Mouse (Mus musculus): ENCODE data around the gene Itgal.
A peak's percentile ranks its signal among the peaks of the same experiment; 100 is the strongest.
"Not testable (repeated sequence)": the region's sequence is repeated elsewhere in the genome, so short reads cannot be mapped to it uniquely, and the experiment has no call there.

The Itgal gene

GRCm38 (mm10) chr7:127343351-127344019, 47.4 kb downstream of the Itgal start:
- no peak for DNase-seq

GRCm38 (mm10) chr7:127344371-127344770, 48.3 kb downstream of the Itgal start:
- DNase-seq, result no peak

- DNase-seq, result peak; percentile 32
Measured at GRCm38 (mm10) chr7:127345092-127345491, 49.0 kb downstream of the Itgal start.

- DNase-seq, result peak; percentile 86
Measured at GRCm38 (mm10) chr7:127345512-127346325, 49.7 kb downstream of the Itgal start, which contains the start of gene Zfp768. Zfp768 (minus strand) TSS chr7:127345589.

GRCm38 (mm10) chr7:127346676-127347075, 50.6 kb downstream of the Itgal start:
- DNase-seq, result no peak

- no peak for DNase-seq
Measured at GRCm38 (mm10) chr7:127351230-127352004, 55.4 kb downstream of the Itgal start.

GRCm38 (mm10) chr7:127355796-127356195, 59.7 kb downstream of the Itgal start:
- no peak for DNase-seq

- DNase-seq, result no peak
Measured at GRCm38 (mm10) chr7:127357871-127358270, 61.8 kb downstream of the Itgal start.

- DNase-seq, result no peak
Measured at GRCm38 (mm10) chr7:127358472-127358871, 62.4 kb downstream of the Itgal start.

GRCm38 (mm10) chr7:127360265-127360664, 64.2 kb downstream of the Itgal start:
- DNase-seq, result no peak

GRCm38 (mm10) chr7:127361449-127361848, 65.4 kb downstream of the Itgal start:
- DNase-seq, result no peak

GRCm38 (mm10) chr7:127362418-127362817, 66.4 kb downstream of the Itgal start:
- not testable (repeated sequence) for DNase-seq

- DNase-seq, result peak; percentile 41
Measured at GRCm38 (mm10) chr7:127363475-127363921, 67.4 kb downstream of the Itgal start.

- no peak for DNase-seq
Measured at GRCm38 (mm10) chr7:127364166-127364565, 68.1 kb downstream of the Itgal start.

- DNase-seq, result no peak
Measured at GRCm38 (mm10) chr7:127366249-127366648, 70.2 kb downstream of the Itgal start.

- no peak for DNase-seq
Measured at GRCm38 (mm10) chr7:127371213-127371612, 75.2 kb downstream of the Itgal start.

- DNase-seq, result not testable (repeated sequence)
Measured at GRCm38 (mm10) chr7:127371870-127372269, 75.8 kb downstream of the Itgal start.

GRCm38 (mm10) chr7:127375271-127376245, 79.5 kb downstream of the Itgal start, which contains the start of gene Zfp747:
Zfp747 (minus strand) TSS chr7:127376050.
- peak; percentile 95 for DNase-seq

GRCm38 (mm10) chr7:127378310-127378921, 82.4 kb downstream of the Itgal start:
- no peak for DNase-seq

Measured in right cerebral cortex, adult 18-20 months (tissue).